Mouse (Mus musculus) bone marrow macrophage, adult 2 months (primary cell): ENCODE measurements at regions not wholly inside any gene's neighbourhood (a gene's known extent, or its start where the extent isn't known, plus 50 kb on each side); places are given as distances from the start of the nearest gene placed in this dataset.

Source experiments
- CTCF ChIP-seq: IDR thresholded peaks from 2 replicates; pipeline ENCODE4 v1.5.1; 2012; ENCODE audit warnings: low read depth, mild to moderate bottlenecking, low read length, moderate library complexity
- POLR2A ChIP-seq: IDR thresholded peaks from 2 replicates; pipeline ENCODE4 v1.6.1; 2012; ENCODE audit warnings: mild to moderate bottlenecking, low read depth, low read length, borderline replicate concordance

DNA sequence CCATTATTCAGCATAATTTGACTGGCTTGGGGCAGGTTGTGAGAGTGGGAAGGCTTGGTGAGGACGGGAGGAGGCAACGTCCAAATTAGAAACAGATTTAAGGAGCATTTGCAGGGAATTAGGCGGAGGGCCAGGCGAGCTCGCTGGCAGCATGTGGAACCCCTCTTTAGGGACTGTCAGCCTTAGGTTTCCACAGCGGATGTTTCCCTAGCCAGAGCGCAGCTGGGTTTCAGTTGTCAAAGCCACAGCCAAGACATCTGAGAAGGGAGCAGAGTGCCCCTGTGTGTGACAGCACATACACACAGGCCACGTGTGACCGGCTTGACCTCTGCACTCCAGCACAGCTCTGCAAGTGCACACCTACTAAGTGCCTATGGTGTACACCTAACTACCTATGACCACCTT, 94.5 kb downstream of the Cpn2 start:
- TF ChIP-seq CTCF = no peak
- no peak for TF ChIP-seq POLR2A
